Mouse (Mus musculus) C2C12 (cell line): Measurements from ENCODE around the gene Gm3453.
"Not testable (repeated sequence)": the region's sequence is repeated elsewhere in the genome, so short reads cannot be mapped to it uniquely, and the experiment has no call there.

Source experiments
- CEBPB ChIP-seq: IDR thresholded peaks from one replicate; pipeline ENCODE4 v1.6.1; 2011; ENCODE audit warnings: low read depth, mild to moderate bottlenecking, control low read depth, moderate library complexity
- CTCF ChIP-seq: IDR thresholded peaks from one replicate; pipeline ENCODE4 v1.5.1; 2011; ENCODE audit not compliant: control insufficient read depth, insufficient read depth, insufficient read length
- FOSL1 ChIP-seq: IDR thresholded peaks from one replicate; pipeline ENCODE4 v1.8.0; 2011; ENCODE audit warnings: mild to moderate bottlenecking, low read length; ENCODE audit not compliant: poor library complexity, insufficient read depth, severe bottlenecking
- MAX ChIP-seq: IDR thresholded peaks from one replicate; pipeline ENCODE4 v1.6.1; 2011; ENCODE audit warnings: mild to moderate bottlenecking, control low read depth
- MYOD1 ChIP-seq: IDR thresholded peaks from one replicate; pipeline ENCODE4 v1.6.1; 2011; ENCODE audit warnings: low read depth; ENCODE audit not compliant: control insufficient read depth, insufficient read length
- MYOG ChIP-seq: IDR thresholded peaks from one replicate; pipeline ENCODE4 v1.6.1; 2011; ENCODE audit not compliant: control insufficient read depth, insufficient read length; ENCODE audit errors: extremely low read depth
- USF1 ChIP-seq: IDR thresholded peaks from one replicate; pipeline ENCODE4 v1.6.1; 2011; ENCODE audit warnings: low read depth, mild to moderate bottlenecking, control low read depth, moderate library complexity

- TF ChIP-seq MYOD1, CTCF, CEBPB, USF1, MAX, MYOG, FOSL1: not testable (repeated sequence)
Measured at GRCm38 (mm10) chr14:5961635-5962034, 17.3 kb downstream of the Gm3453 start, which contains the start of gene Gm3248.
